Mouse (Mus musculus) liver, embryonic 13.5 days (tissue): ENCODE measurements around the gene Hspd1. TPM values are rescaled to one million over a fixed set of nuclear protein-coding genes. Genes with fewer than 3 reads are reported as not detected.
"Not testable (repeated sequence)": the region's sequence is repeated elsewhere in the genome, so short reads cannot be mapped to it uniquely, and the experiment has no call there.

ENCODE experiments used
- ATAC-seq: fragments of 200-750 bp; cut with Nextera tagmentation; 2 replicates; pipeline ENCODE4 v1.8.0; 2017; ENCODE audit warnings: low read depth, mild to moderate bottlenecking, moderate number of reproducible peaks, moderate library complexity
- DNase-seq: peaks from one replicate; pipeline ENCODE4 v3.0.0; 2022
- H3K27ac ChIP-seq: fragments of 300-500 bp; sonication (generic); 2 replicates; pipeline ENCODE4 v1.5.1; 2015; ENCODE audit warnings: moderate library complexity, mild to moderate bottlenecking, inconsistent platforms
- H3K27me3 ChIP-seq: fragments of 300-500 bp; sonication (generic); 2 replicates; pipeline ENCODE4 v1.6.1; 2015; ENCODE audit warnings: mild to moderate bottlenecking, inconsistent platforms
- H3K36me3 ChIP-seq: fragments of 300-500 bp; sonication (generic); 2 replicates; pipeline ENCODE4 v1.6.1; 2015; ENCODE audit warnings: mild to moderate bottlenecking, inconsistent platforms
- H3K4me1 ChIP-seq: fragments of 300-500 bp; sonication (generic); replicated peaks from 2 replicates; pipeline ENCODE4 v1.6.1; 2015; ENCODE audit warnings: inconsistent platforms
- H3K4me2 ChIP-seq: fragments of 300-500 bp; sonication (generic); 2 replicates; pipeline ENCODE4 v1.6.1; 2015; ENCODE audit warnings: inconsistent platforms, mild to moderate bottlenecking, moderate library complexity
- H3K4me3 ChIP-seq: fragments of 300-500 bp; sonication (generic); replicated peaks from 2 replicates; pipeline ENCODE4 v1.5.1; 2015; ENCODE audit warnings: mild to moderate bottlenecking, inconsistent platforms
- H3K9ac ChIP-seq: fragments of 300-500 bp; sonication (generic); 2 replicates; pipeline ENCODE4 v1.6.1; 2015; ENCODE audit warnings: mild to moderate bottlenecking, inconsistent platforms
- H3K9me3 ChIP-seq: fragments of 300-500 bp; sonication (generic); replicated peaks from 2 replicates; pipeline ENCODE4 v1.6.1; 2016; ENCODE audit warnings: inconsistent platforms
- WGBS: fragments of 180-500 bp; shearing (Covaris S2); methylation state at CpG from one replicate; pipeline ENCODE4 v1.1.7; 2015; ENCODE audit not compliant: insufficient replicate concordance; 5-methylcytosine and 5-hydroxymethylcytosine counted together
- polyA plus RNA-seq: library from polyadenylated mRNA; unstranded; fragments of >200 nt; fragmentation: Nextera tagmentation; extraction: Ambion mirVana; gene quantifications from 2 replicates; pipeline ENCODE4 v1.2.1, GENCODE M21; 2015

The Hspd1 gene
- polyA plus RNA-seq, 1 experiment from 2014 or later, result 478 TPM

DNA sequence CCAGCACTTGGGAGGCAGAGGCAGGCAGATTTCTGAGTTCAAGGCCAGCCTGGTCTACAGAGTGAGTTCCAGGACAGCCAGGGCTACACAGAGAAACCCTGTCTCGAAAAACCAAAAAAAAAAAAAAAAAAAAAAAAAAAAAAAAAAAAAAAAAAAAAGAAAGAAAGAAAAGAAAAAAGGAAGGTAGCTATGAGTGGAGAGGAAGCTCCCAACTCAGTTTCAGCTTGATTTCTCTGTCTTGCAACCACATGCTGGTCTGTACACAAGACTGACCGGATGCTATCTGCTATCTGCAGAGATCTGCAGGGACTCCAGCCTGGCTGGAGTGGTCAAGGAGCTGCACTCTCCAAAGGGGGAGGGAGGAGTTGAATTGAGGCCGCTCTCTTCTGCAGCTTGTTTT lies 29.7 kb downstream of the Hspd1 start:
- peaks cover 24% of the 10 kb centered on the region for H3K36me3 ChIP-seq
- 80% methylated on average over 2 of the region's 3 CpGs for WGBS
- ATAC-seq, H3K27ac ChIP-seq, DNase-seq, H3K9me3 ChIP-seq, H3K4me2 ChIP-seq, H3K27me3 ChIP-seq, H3K4me3 ChIP-seq: not testable (repeated sequence)
- H3K4me1 ChIP-seq, result peaks cover 75% of the 10 kb centered on the region
- peak overlapping the region; percentile 27; the same call in 1 of the 2 replicates for H3K9ac ChIP-seq

DNA sequence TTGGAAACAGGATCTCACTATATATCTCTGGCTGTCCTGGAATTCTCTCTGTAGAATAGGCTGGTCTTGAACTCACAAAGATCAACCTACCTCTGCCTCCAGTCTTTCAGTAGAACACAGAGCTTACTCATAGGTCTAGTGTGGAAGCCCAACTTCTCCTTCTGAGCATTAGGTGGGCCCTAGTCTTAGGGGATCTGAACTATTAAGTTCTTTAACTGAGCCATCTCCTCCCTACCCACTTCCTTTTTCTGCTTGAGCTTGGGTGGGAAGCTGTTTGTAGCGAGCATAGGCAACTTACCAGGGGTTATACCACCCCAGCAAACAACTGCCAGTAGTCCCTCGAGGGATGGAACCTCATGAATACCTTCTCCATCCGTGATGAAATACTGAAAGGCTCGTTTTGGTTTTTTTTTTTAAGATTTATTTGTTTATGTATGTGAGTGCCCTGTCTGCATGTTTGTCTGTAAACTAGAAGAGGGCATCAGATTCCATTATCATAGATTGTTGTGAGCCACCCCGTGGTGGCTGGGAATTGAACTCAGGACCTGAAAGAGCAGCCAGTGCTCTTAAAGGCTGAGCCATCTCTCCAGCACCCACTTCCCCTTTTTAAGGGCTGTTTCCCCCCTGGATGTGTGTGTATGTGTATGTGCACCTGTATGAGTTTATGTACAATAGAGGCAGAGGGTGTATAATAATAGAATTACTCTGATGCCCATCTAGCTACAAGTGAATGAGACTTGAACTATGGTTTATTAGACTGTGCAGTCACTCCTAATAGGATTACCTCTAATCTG lies 32.5 kb downstream of the Hspd1 start:
- H3K27ac ChIP-seq, result no peak overlapping the region
- peaks cover 65% of the 10 kb centered on the region for H3K4me1 ChIP-seq
- ATAC-seq (no peak), DNase-seq (no peak)
- no peaks in the 10 kb centered on the region for H3K27me3 ChIP-seq
- H3K9ac ChIP-seq, result peak overlapping the region; percentile 10; the same call in 1 of the 2 replicates
- peaks cover 10% of the 10 kb centered on the region; the same call in 1 of the 2 replicates for H3K36me3 ChIP-seq
- H3K4me2 ChIP-seq, result no peak overlapping the region
- WGBS, result 62% methylated on average over 5 of the region's 5 CpGs
- no peaks in the 10 kb centered on the region for H3K9me3 ChIP-seq
- H3K4me3 ChIP-seq, result no peak overlapping the region

DNA sequence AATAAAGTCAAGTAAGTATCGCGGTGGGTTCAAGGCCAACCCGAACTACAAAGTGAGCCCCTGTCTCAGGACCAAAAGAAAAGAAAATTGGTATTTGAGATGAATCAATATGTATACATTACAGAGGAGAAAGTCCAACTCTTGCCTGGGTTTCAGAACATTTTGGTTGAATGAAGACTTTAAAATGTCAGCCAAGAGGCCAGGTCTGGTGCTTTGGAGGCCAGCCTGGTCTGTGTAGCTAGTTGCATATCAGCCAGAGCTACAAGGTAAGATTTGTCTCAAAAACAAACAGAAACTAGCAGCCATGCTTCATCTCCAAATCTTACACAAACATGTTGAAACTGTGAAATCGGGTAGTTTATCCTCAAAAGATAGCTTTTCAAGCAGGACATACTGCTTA lies 34.4 kb downstream of the Hspd1 start:
- peaks cover 48% of the 10 kb centered on the region for H3K4me1 ChIP-seq
- peaks cover 10% of the 10 kb centered on the region; the same call in 1 of the 2 replicates for H3K36me3 ChIP-seq
- H3K27ac ChIP-seq, result peak overlapping the region; percentile 97
- ATAC-seq (no peak), DNase-seq (no peak)
- WGBS, result 56% methylated on average over 4 of the region's 4 CpGs
- no peaks in the 10 kb centered on the region; the same call in 1 of the 2 replicates for H3K9me3 ChIP-seq
- H3K4me2 ChIP-seq, result peak overlapping the region; percentile 81
- H3K9ac ChIP-seq, result peak overlapping the region; percentile 79
- H3K27me3 ChIP-seq, result no peaks in the 10 kb centered on the region
- peak overlapping the region; percentile 78 for H3K4me3 ChIP-seq

DNA sequence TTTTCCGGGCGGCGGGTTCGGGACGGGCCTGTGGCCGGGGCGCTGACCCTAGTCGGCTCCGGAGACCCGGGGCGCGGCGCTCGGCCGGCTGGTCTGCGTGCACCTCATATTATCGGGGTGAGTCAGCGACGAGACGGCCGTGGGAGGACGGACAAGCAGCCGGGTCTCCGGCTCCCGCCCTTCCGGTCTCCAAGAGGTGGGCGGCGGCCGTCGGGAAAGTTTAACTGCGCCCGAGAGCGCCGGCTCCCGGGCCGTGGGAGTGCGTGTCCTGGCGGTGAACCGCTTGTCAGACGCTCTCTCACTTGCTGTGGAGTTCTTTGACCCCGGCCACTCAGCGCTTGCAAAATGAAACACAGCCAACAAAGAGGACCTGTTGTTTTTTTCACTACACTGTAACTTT lies 35.0 kb downstream of the Hspd1 start:
- peak overlapping the region; percentile 97 for H3K27ac ChIP-seq
- under 1% methylated on average over 42 of the region's 42 CpGs for WGBS
- peak overlapping the region; percentile 79 for H3K9ac ChIP-seq
- no peaks in the 10 kb centered on the region; the same call in 1 of the 2 replicates for H3K9me3 ChIP-seq
- DNase-seq (peak; percentile 82), ATAC-seq (peak; percentile 83)
- peak overlapping the region; percentile 78 for H3K4me3 ChIP-seq
- H3K4me1 ChIP-seq, result peaks cover 46% of the 10 kb centered on the region
- H3K4me2 ChIP-seq, result peak overlapping the region; percentile 81
- no peaks in the 10 kb centered on the region for H3K27me3 ChIP-seq
- H3K36me3 ChIP-seq, result peaks cover 10% of the 10 kb centered on the region; the same call in 1 of the 2 replicates

DNA sequence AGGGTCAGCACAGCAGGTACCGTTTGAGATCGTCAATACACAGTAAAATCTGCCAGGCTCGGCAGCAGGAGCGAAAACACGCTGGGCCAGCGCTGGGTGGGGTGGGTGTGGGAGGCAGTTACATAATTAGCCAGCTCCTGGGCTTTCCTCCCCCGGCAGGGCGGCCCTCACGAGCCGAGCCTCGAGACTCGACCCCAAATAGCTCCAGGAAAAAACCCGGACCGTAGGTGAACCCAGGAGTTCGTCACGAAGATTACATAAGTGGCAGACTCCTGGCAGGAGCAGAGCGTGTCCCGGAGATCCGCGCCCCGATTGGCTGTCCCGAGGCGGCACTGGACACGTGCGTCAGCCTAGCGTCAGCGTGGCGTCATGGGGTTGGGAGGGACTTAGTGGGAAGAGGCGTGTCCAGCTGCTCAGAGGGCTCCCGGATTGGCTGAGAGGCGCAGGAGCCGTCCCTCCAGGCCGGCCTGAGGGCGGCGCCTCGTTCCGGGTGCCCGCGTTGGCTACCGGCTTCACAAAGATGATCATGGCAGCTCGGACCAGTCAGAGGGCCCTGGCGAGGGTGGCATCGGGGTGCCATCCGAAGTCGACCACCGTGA lies 35.6 kb downstream of the Hspd1 start, which contains the start of gene Coq10b:
Gene Coq10b (plus strand): TSS at position 416 of the 599 bp plus-strand sequence.
- H3K9me3 ChIP-seq, result no peaks in the 10 kb centered on the region; the same call in 1 of the 2 replicates
- H3K27ac ChIP-seq, result peak within 1 kb of the TSS; percentile 97
- under 1% methylated on average over 46 of the region's 46 CpGs for WGBS
- peak within 1 kb of the TSS; percentile 79 for H3K9ac ChIP-seq
- H3K4me1 ChIP-seq, result peaks cover 42% of the 10 kb centered on the region
- H3K4me3 ChIP-seq, result peak within 1 kb of the TSS; percentile 78
- H3K36me3 ChIP-seq, result peaks cover 10% of the 10 kb centered on the region; the same call in 1 of the 2 replicates
- no peaks in the 10 kb centered on the region for H3K27me3 ChIP-seq
- peak; percentile 97 for ATAC-seq
- peak; percentile 98 for DNase-seq
- H3K4me2 ChIP-seq, result peak within 1 kb of the TSS; percentile 87

DNA sequence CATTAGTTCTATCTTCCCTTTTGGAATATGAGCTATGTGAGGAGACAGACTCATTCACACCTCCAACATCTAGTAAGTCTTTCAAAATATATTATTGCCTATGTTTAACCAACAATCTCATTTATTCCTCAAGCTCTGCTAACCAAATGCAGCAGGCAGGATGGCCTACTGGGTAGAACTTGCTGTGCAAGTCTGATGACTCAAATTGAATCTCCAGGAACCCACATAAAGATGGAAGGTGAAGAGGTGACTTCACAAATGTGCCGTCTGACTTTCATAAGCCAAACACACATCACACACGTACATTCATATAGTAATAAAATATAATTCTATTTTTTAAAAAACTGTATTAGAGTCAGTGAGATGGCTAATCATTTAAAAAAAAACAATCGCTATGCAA lies 36.4 kb downstream of the Hspd1 start:
- Histone ChIP-seq H3K9ac (peak overlapping the region; percentile 78), H3K27ac (peak overlapping the region; percentile 97; the same call in 1 of the 2 replicates)

DNA sequence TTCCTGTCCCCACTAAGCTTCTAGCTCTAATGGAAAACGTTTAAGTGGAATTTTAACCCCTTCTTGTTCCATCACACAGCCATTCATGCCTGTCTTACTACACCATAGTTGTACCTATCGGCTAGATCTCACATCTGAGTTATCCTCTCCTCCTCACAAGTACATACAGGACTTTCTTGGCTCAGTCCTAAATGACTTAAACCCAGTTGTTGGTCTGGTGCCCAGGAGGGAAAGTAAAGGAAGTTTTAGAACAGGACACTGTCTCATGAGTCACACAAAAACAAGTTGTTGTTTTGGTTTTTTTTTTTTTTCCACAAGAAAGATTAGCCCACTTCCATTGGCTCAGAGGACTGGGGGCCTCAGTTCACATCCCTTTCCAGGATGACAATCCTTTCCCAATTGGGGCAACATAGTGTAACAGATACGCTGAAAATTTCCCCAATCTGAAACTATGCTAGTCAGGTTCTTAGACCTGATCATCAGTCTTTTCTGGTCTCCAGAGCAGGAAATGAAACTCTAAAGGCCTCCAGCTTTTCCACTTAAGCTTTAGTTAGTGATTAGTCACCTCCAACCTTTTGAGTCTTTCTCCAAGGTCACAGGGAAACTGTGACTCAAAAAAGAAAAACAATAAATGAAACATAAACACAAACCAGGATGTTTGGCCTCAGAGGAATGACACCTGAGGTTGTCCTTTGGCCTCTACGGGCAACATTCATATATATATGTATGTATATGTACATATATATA lies 39.0 kb downstream of the Hspd1 start:
- no peak for ATAC-seq
- Histone ChIP-seq H3K4me1 (peaks cover 17% of the 10 kb centered on the region), H3K9me3 (no peaks in the 10 kb centered on the region; the same call in 1 of the 2 replicates), H3K9ac (no peak overlapping the region), H3K36me3 (no peaks in the 10 kb centered on the region), H3K4me2 (no peak overlapping the region), H3K27me3 (no peaks in the 10 kb centered on the region), H3K27ac (no peak overlapping the region), H3K4me3 (no peak overlapping the region)
- no peak for DNase-seq
- WGBS, result 51% methylated on average over 4 of the region's 4 CpGs

More for the DNA sequence above, 36.4 kb downstream of the Hspd1 start:
- Histone ChIP-seq H3K36me3 (peaks cover 10% of the 10 kb centered on the region; the same call in 1 of the 2 replicates), H3K27me3 (no peaks in the 10 kb centered on the region), H3K9me3 (no peaks in the 10 kb centered on the region; the same call in 1 of the 2 replicates), H3K4me2 (peak overlapping the region; percentile 87), H3K4me3 (peak overlapping the region; percentile 78), H3K4me1 (peaks cover 35% of the 10 kb centered on the region)
- ATAC-seq (no peak), DNase-seq (no peak)
- 66% methylated on average over 3 of the region's 3 CpGs for WGBS

DNA sequence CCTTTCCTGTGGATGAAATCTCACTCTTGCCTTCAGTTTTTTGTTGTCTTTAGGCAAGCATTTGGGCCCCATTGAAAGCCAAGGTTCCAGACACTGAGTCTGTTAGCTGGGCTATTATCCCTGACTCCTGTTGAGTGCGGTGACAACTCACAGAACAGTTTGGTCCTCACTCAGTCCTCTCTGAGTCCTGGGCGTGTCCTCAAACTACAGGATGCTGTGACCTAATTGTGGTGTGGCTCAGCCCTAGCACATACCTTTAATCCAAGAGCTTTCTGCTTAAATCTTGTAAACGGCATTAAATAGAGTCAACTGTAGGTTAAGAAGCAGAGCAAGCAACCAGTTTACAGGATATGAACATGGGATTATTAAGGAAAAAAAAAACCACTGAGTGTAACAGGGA lies 44.9 kb downstream of the Hspd1 start:
- H3K36me3 ChIP-seq, result no peaks in the 10 kb centered on the region
- H3K4me3 ChIP-seq, result no peak overlapping the region
- DNase-seq (no peak), ATAC-seq (no peak)
- no peak overlapping the region for H3K9ac ChIP-seq
- 55% methylated on average over 3 of the region's 3 CpGs for WGBS
- H3K4me2 ChIP-seq, result no peak overlapping the region
- H3K27me3 ChIP-seq, result no peaks in the 10 kb centered on the region
- H3K9me3 ChIP-seq, result 0 out of 2 replicates have a peak, but pooled peaks cover 8% of the 10 kb centered on the region
- no peaks in the 10 kb centered on the region for H3K4me1 ChIP-seq
- H3K27ac ChIP-seq, result no peak overlapping the region

DNA sequence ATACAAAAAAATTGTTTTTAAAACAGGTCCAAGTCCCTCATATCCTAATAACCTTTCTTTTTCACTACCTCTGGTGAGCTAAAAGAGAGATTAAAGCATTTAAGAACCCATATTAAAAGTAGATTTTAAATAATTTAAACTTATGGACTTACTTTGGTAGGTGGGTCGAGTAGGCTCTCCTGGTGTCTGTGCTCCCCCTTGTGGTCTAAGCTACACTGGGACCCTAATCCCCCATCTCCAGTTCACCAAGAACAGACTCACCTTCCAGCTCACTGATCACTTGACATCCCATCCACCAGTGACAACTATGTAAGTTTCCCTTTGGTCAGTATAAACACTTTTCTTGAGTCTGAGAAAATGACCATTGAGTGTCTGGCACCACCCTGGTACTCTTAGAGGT lies 45.8 kb downstream of the Hspd1 start:
- H3K36me3 ChIP-seq, result no peaks in the 10 kb centered on the region
- H3K27ac ChIP-seq, result no peak overlapping the region
- ATAC-seq (no peak), DNase-seq (no peak)
- 59% methylated on average over 1 of the region's 1 CpGs for WGBS
- H3K9me3 ChIP-seq, result 0 out of 2 replicates have a peak, but pooled peaks cover 8% of the 10 kb centered on the region
- H3K4me1 ChIP-seq, result no peaks in the 10 kb centered on the region
- H3K9ac ChIP-seq, result no peak overlapping the region
- no peak overlapping the region for H3K4me2 ChIP-seq
- H3K4me3 ChIP-seq, result no peak overlapping the region
- no peaks in the 10 kb centered on the region for H3K27me3 ChIP-seq

DNA sequence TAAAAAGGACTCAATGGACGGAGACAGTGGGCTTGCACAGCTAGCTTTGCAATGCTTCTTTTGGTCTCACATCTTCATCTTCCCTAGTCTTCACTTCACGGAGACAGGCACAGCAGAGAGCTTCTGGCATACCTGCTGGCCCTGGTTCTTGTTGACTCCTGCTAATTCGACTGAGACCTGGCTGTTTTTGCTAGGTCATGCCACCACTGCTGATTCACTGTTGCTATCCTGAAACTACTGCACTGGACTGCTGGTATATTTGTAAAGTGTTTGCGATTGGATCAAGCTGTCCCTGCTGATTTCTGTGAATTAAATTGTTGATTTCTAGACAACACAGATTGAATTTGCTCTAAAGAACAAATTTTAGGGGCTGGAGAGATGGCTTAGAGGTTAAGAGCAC lies 46.4 kb downstream of the Hspd1 start:
- Histone ChIP-seq H3K4me1 (no peaks in the 10 kb centered on the region), H3K27ac (no peak overlapping the region), H3K27me3 (no peaks in the 10 kb centered on the region), H3K4me3 (no peak overlapping the region), H3K4me2 (no peak overlapping the region), H3K9me3 (0 out of 2 replicates have a peak, but pooled peaks cover 8% of the 10 kb centered on the region), H3K36me3 (no peaks in the 10 kb centered on the region), H3K9ac (no peak overlapping the region)
- DNase-seq, result no peak
- ATAC-seq, result peak; percentile 68
- WGBS, result 78% methylated on average over 4 of the region's 4 CpGs

DNA sequence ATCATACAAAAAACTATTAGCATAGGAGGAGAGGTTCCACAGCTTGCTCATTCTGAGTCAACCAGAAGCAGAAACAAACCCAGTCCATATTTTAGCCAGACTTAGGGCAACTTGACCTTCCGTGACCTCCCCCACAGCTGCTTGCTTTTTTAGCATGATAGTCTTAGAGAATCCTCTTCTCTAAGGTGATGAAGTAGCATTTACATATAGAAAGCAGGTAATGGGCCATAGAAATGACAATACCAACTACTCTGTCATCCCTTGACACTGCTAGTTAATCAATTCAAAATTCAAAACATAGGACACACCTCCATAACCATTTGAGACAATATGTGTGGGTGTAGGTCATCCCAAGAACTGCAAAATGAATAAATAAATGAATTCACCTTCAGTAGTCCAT lies 48.1 kb downstream of the Hspd1 start:
- no peaks in the 10 kb centered on the region for H3K27me3 ChIP-seq
- H3K4me2 ChIP-seq, result no peak overlapping the region
- H3K36me3 ChIP-seq, result no peaks in the 10 kb centered on the region
- 0 out of 2 replicates have a peak, but pooled peaks cover 8% of the 10 kb centered on the region for H3K9me3 ChIP-seq
- H3K9ac ChIP-seq, result no peak overlapping the region
- 85% methylated on average over 1 of the region's 1 CpGs for WGBS
- no peak overlapping the region for H3K4me3 ChIP-seq
- ATAC-seq, result no peak
- no peak overlapping the region for H3K27ac ChIP-seq
- DNase-seq, result no peak
- no peaks in the 10 kb centered on the region for H3K4me1 ChIP-seq
